ENCODE assay signal across 7 mouse cellular contexts in the genomic region with DNA sequence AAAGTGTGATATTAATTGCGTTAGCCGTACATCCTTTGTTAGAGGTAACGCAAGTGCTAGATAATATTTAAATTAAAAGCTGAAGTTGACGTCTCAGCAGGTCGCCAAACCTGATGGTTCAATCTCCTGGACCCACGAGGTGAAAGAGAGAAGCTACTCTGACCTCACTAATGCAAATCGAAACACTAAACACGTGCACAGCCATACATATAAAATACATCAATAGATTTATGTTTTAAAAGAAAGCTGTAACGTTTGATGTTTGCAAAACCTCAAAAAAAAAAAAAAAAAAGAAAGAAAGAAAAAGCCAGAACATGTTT. TPM values are rescaled to one million over a fixed set of nuclear protein-coding genes. Genes with fewer than 3 reads are reported as not detected.
DNase-seq lines count a peak whose midpoint lies in the region; ATAC-seq and TF ChIP-seq lines count a peak whose summit lies in the region.

No protein-coding gene starts in this region.

- WGBS in spleen, adult 2 months, result 2% methylated on average over 9 of the region's 9 CpGs
- 10% methylated on average over 9 of the region's 9 CpGs for WGBS in forebrain, embryonic 11.5 days
- WGBS in liver, embryonic 13.5 days (ENCODE audit: insufficient replicate concordance), result 2% methylated on average over 9 of the region's 9 CpGs

- peak overlapping the region; percentile 88 for H3K9ac ChIP-seq in forebrain, embryonic 11.5 days (ENCODE audit: low read length)
- H3K9ac ChIP-seq in liver, embryonic 13.5 days, result peak overlapping the region; percentile 97

- no peak for ATAC-seq in forebrain, embryonic 11.5 days (replicated peaks; ENCODE audit: low FRiP score)
- no peak for ATAC-seq in liver, embryonic 13.5 days (ENCODE audit: low read depth)
- ATAC-seq in frontal cortex, adult (ENCODE audit: low TSS enrichment), result no peak

- H3K4me3 ChIP-seq in spleen, adult 2 months (ENCODE audit: extremely low read depth, insufficient read depth, insufficient read length), result peak overlapping the region; percentile 87
- peak overlapping the region; percentile 75 for H3K4me3 ChIP-seq in forebrain, embryonic 11.5 days (ENCODE audit: low read depth, low read length)
- peak overlapping the region; percentile 91 for H3K4me3 ChIP-seq in liver, embryonic 13.5 days (replicated peaks)

- peaks cover under 1% of the 10 kb centered on the region for H3K36me3 ChIP-seq in spleen, adult 2 months (ENCODE audit: control insufficient read depth, insufficient read depth, low read length)
- H3K36me3 ChIP-seq in forebrain, embryonic 11.5 days (ENCODE audit: control insufficient read depth, insufficient read depth, low read length), result no peaks in the 10 kb centered on the region
- H3K36me3 ChIP-seq in liver, embryonic 13.5 days, result peaks cover 13% of the 10 kb centered on the region

- no peaks in the 10 kb centered on the region for H3K9me3 ChIP-seq in forebrain, embryonic 11.5 days (ENCODE audit: control insufficient read depth, low read length)
- no peaks in the 10 kb centered on the region for H3K9me3 ChIP-seq in liver, embryonic 13.5 days (replicated peaks)

- no peaks in the 10 kb centered on the region for H3K27me3 ChIP-seq in spleen, adult 2 months (ENCODE audit: control insufficient read depth, insufficient read depth, low read length)
- no peaks in the 10 kb centered on the region for H3K27me3 ChIP-seq in forebrain, embryonic 11.5 days (ENCODE audit: control insufficient read depth, insufficient read depth, low read length)
- H3K27me3 ChIP-seq in liver, embryonic 13.5 days, result no peaks in the 10 kb centered on the region

- no peaks in the 10 kb centered on the region for H3K4me1 ChIP-seq in spleen, adult 2 months (ENCODE audit: control insufficient read depth, insufficient read depth, insufficient read length)
- no peaks in the 10 kb centered on the region for H3K4me1 ChIP-seq in forebrain, embryonic 11.5 days (replicated peaks; ENCODE audit: control insufficient read depth, insufficient read depth, low read length)
- H3K4me1 ChIP-seq in liver, embryonic 13.5 days (replicated peaks), result peaks cover 55% of the 10 kb centered on the region

- DNase-seq in spleen, adult 2 months (ENCODE audit: low read depth in 1 of 2, low spot score in 2 of 2), result no peak
- no peak for DNase-seq in spleen, adult 12 weeks (ENCODE audit: low spot score)
- no peak for DNase-seq in forebrain, embryonic 11.5 days (ENCODE audit: low spot score)
- DNase-seq in liver, embryonic 13.5 days, result no peak
- no peak for DNase-seq in thymus, postnatal 25 days
- no peak for DNase-seq in right cerebral cortex, adult 2 months (ENCODE audit: low spot score in 2 of 2)

- no peak for TF ChIP-seq CTCF in spleen, adult 2 months (IDR thresholded peaks at IDR 0.05; ENCODE audit: extremely low read depth, insufficient read depth, insufficient read length, insufficient replicate concordance)

- H3K27ac ChIP-seq in spleen, adult 2 months (ENCODE audit: insufficient read depth, low read length), result no peak overlapping the region
- H3K27ac ChIP-seq in forebrain, embryonic 11.5 days (ENCODE audit: low read depth, low read length), result no peak overlapping the region
- H3K27ac ChIP-seq in liver, embryonic 13.5 days, result peak overlapping the region; percentile 95

- TF ChIP-seq POLR2A in spleen, adult 2 months (IDR thresholded peaks at IDR 0.05; ENCODE audit: low read depth, low read length), result no peak

- peak overlapping the region; percentile 73 for H3K4me2 ChIP-seq in forebrain, embryonic 11.5 days (ENCODE audit: low read depth, low read length, severe bottlenecking)
- H3K4me2 ChIP-seq in liver, embryonic 13.5 days, result peak overlapping the region; percentile 79

RNA-seq across cellular contexts. Expression of a gene that starts 9.9 kb away (rescaled TPM):
- polyA plus RNA-seq in spleen, adult 2 months (2012; rRNA removed), result 1.2 and 1.4 TPM in 2 replicates
- 20.4 and 23.9 TPM in 2 replicates for polyA plus RNA-seq in forebrain, embryonic 11.5 days (2014; fragmentation: Nextera tagmentation; extraction: Ambion mirVana)
- 17.5 and 20.9 TPM in 2 replicates for polyA plus RNA-seq in liver, embryonic 13.5 days (2015; fragmentation: Nextera tagmentation; extraction: Ambion mirVana)

RNA-seq across cellular contexts. Expression of a gene that starts 9.9 kb away (rescaled TPM):
- polyA plus RNA-seq in spleen, adult 2 months (2012; rRNA removed), result 2.3 and 2.9 TPM in 2 replicates
- polyA plus RNA-seq in forebrain, embryonic 11.5 days (2014; fragmentation: Nextera tagmentation; extraction: Ambion mirVana), result 11.9 and 14.5 TPM in 2 replicates
- 13.6 and 18.7 TPM in 2 replicates for polyA plus RNA-seq in liver, embryonic 13.5 days (2015; fragmentation: Nextera tagmentation; extraction: Ambion mirVana)

RNA-seq across cellular contexts. Expression of a gene that starts 49.4 kb away (rescaled TPM):
- 1.9 and 2.3 TPM in 2 replicates for polyA plus RNA-seq in spleen, adult 2 months (2012; rRNA removed)
- 70.2 and 73.3 TPM in 2 replicates for polyA plus RNA-seq in forebrain, embryonic 11.5 days (2014; fragmentation: Nextera tagmentation; extraction: Ambion mirVana)
- 23.2 and 32.1 TPM in 2 replicates for polyA plus RNA-seq in liver, embryonic 13.5 days (2015; fragmentation: Nextera tagmentation; extraction: Ambion mirVana)
